8 mouse cellular contexts compared by ENCODE assay signal in the genomic region with DNA sequence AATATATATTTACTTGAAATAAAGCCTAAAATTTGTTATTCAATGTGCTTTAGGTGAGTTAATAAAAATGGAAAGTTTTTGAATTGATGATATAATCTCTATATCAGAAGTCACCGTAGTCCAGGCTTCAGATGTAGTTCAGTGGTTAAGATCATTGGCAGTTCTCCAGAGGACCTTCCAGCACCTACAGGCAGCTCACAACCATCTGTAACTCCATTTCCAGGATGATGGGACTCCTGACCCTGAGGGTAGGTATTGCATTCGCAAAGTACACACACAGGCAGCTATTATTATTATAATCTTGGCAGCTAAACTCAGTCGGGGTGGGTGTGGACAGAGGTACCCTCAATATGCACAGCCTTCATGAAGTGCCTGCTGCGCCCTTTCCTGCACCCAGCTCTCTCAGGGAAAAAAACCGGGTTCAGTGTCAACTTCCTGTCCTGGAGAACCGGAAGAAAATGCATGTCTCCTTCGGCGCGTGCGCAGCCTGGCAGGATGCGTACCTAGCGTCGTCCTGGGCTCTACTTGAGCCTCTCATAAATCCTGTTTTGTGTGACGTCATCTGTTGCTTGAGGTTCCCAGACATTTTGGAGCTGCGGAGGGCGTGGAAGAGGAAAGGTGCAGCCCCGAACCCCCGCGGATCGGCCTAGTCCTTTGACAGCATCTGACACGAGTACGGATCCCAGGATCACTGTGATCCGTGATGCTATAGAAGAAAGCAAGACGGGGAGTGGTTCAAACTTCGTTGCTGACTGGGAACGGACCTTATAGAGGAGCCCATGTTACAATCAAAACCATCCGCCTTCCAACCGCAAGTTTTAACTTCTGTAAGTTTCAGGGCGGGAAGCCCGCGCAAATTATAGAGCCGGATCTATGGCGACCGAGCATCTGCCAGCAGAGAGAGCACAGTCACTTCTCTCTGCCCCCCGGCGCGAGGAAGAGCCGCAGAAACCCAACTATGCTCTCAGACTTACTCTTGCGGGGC. TPM values are rescaled to one million over a fixed set of nuclear protein-coding genes. Genes with fewer than 3 reads are reported as not detected.
DNase-seq lines count a peak whose midpoint lies in the region; ATAC-seq and TF ChIP-seq lines count a peak whose summit lies in the region.

Gene Wdr5b, plus strand, starts transcription at position 551 of the 985 bp plus-strand sequence.

- peak within 1 kb of the TSS; percentile 70 for H3K4me2 ChIP-seq in lung, postnatal 0 days (replicated peaks; ENCODE audit: low read depth, low read length)

- peaks cover 21% of the 10 kb centered on the region for H3K4me1 ChIP-seq in hindbrain, embryonic 10.5 days (replicated peaks)
- H3K4me1 ChIP-seq in lung, postnatal 0 days (ENCODE audit: insufficient read depth, low read depth, low read length) = peaks cover 8% of the 10 kb centered on the region; the same call in 1 of the 2 replicates

- peaks cover 43% of the 10 kb centered on the region for H3K36me3 ChIP-seq in hindbrain, embryonic 10.5 days
- peaks cover 5% of the 10 kb centered on the region; the same call in 1 of the 2 replicates for H3K36me3 ChIP-seq in lung, postnatal 0 days (ENCODE audit: insufficient read depth, low read length)

- H3K9me3 ChIP-seq in hindbrain, embryonic 10.5 days = no peaks in the 10 kb centered on the region
- H3K9me3 ChIP-seq in lung, postnatal 0 days (ENCODE audit: low read length) = no peaks in the 10 kb centered on the region

- no peaks in the 10 kb centered on the region for H3K27me3 ChIP-seq in hindbrain, embryonic 10.5 days (ENCODE audit: insufficient read depth, poor library complexity, severe bottlenecking)
- no peaks in the 10 kb centered on the region for H3K27me3 ChIP-seq in lung, postnatal 0 days (replicated peaks; ENCODE audit: insufficient read depth, low read length)

- ATAC-seq in frontal cortex, adult (ENCODE audit: low TSS enrichment) = peak; percentile 97
- ATAC-seq in lung, postnatal 0 days = peak; percentile 98

- no peak; the same call in 1 of the 2 replicates for TF ChIP-seq CTCF in lung, postnatal 0 days (IDR thresholded peaks at IDR 0.05)

- TF ChIP-seq EP300 in lung, postnatal 0 days (IDR thresholded peaks at IDR 0.05) = no peak

- peak within 1 kb of the TSS; percentile 89 for H3K27ac ChIP-seq in hindbrain, embryonic 10.5 days
- peak within 1 kb of the TSS; percentile 79 for H3K27ac ChIP-seq in lung, postnatal 0 days (ENCODE audit: low read length)

- peak; percentile 95 for DNase-seq in MN1 (ENCODE audit: low spot score)
- DNase-seq in cerebellum, adult 9-10 months = peak; percentile 99
- peak; percentile 90 for DNase-seq in hindbrain, embryonic 10.5 days (ENCODE audit: low spot score)
- peak; percentile 98 for DNase-seq in layer of hippocampus, adult 9-11 months
- DNase-seq in lung, postnatal 0 days (ENCODE audit: low spot score) = peak; percentile 100
- DNase-seq in ovary, postnatal 14 days (ENCODE audit: low spot score) = peak; percentile 73
- peak; percentile 91 for DNase-seq in thymus, postnatal 14 days

- H3K9ac ChIP-seq in lung, postnatal 0 days (replicated peaks; ENCODE audit: low read depth) = peak within 1 kb of the TSS; percentile 65

- WGBS in hindbrain, embryonic 10.5 days = 3% methylated on average over 39 of the region's 39 CpGs
- WGBS in lung, postnatal 0 days = 2% methylated on average over 39 of the region's 39 CpGs

- H3K4me3 ChIP-seq in hindbrain, embryonic 10.5 days = peak within 1 kb of the TSS; percentile 75
- H3K4me3 ChIP-seq in lung, postnatal 0 days (ENCODE audit: low read depth, low read length) = peak within 1 kb of the TSS; percentile 64

RNA-seq across cellular contexts. Expression of gene Wdr5b, which starts in this region (rescaled TPM):
- 7.6 and 10.2 TPM in 2 replicates for polyA plus RNA-seq in hindbrain, embryonic 10.5 days (2016; fragmentation: Nextera tagmentation; extraction: Ambion mirVana)
- polyA plus RNA-seq in lung, postnatal 0 days (2015; fragmentation: Nextera tagmentation; extraction: Ambion mirVana) = 5.4 and 5.8 TPM in 2 replicates

Comparison
In these comparisons a context has a peak if more than half of its experiments do, and no peak if none do; other contexts are left out.
1. Peak in every context shown above with its lines: DNase-seq, ATAC-seq, H3K4me3 ChIP-seq and H3K27ac ChIP-seq.